In the genomic region with DNA sequence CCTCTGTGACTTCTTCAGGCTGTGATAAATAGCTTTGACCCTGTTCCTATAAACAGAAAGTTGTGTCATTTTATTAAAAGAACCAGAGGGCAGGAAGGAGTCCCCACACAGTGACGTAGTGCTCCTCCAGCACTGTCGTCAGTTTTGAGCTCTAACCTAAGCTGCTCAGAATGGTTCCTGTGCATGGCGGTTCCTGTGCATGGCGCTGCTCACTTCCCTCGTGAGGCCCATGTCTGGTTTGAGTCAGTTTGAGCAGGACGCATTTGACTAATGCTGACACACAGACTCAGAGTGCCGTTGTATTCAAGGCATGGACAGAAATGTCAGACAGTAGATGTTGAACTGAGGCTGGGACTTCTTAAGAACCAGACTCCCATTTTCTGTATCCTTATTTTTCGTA, we compare ENCODE assay signal across 26 mouse cellular contexts. TPM values are rescaled to one million over a fixed set of nuclear protein-coding genes. Genes with fewer than 3 reads are reported as not detected.
DNase-seq lines count a peak whose midpoint lies in the region; ATAC-seq and TF ChIP-seq lines count a peak whose summit lies in the region.
"Had no signal": no experiment of that assay in that cellular context is flagged by ENCODE, and none has a peak within 500 bp of the region (broad histone marks: within the 10 kb centered on the region; RNA-seq: fewer than 3 reads in every experiment).

No protein-coding gene starts in this region.

- H3K4me1 ChIP-seq in embryonic facial prominence, embryonic 11.5 days (ENCODE audit: control insufficient read depth, insufficient read depth, low read length), result no peaks in the 10 kb centered on the region
- no peaks in the 10 kb centered on the region for H3K4me1 ChIP-seq in embryonic facial prominence, embryonic 10.5 days
- peaks cover 49% of the 10 kb centered on the region for H3K4me1 ChIP-seq in liver, embryonic 12.5 days
- peaks cover 22% of the 10 kb centered on the region for H3K4me1 ChIP-seq in liver, postnatal 0 days (ENCODE audit: insufficient read depth)
- peaks cover 45% of the 10 kb centered on the region for H3K4me1 ChIP-seq in liver, embryonic 16.5 days (ENCODE audit: control insufficient read depth, low read depth, low read length)
- H3K4me1 ChIP-seq: embryonic facial prominence, embryonic 15.5 days; hindbrain, embryonic 12.5 days; neural tube, embryonic 13.5 days had no signal

- H3K4me2 ChIP-seq in embryonic facial prominence, embryonic 11.5 days (ENCODE audit: low read depth, low read length), result no peak overlapping the region
- H3K4me2 ChIP-seq in liver, embryonic 12.5 days, result peak overlapping the region; percentile 75
- no peak overlapping the region for H3K4me2 ChIP-seq in liver, postnatal 0 days (ENCODE audit: low read depth, low read length)
- H3K4me2 ChIP-seq in liver, embryonic 16.5 days (ENCODE audit: low read depth, low read length), result peak overlapping the region; percentile 75
- H3K4me2 ChIP-seq: embryonic facial prominence, embryonic 15.5 days; heart, embryonic 11.5 days; hindbrain, embryonic 12.5 days; lung, embryonic 14.5 days; midbrain, embryonic 11.5 days; neural tube, embryonic 13.5 days had no signal

- TF ChIP-seq EP300 in liver, postnatal 0 days (IDR thresholded peaks at IDR 0.05; ENCODE audit: low read depth), result no peak

- TF ChIP-seq CTCF in liver, postnatal 0 days (IDR thresholded peaks at IDR 0.05; ENCODE audit: low read depth), result no peak

- H3K27me3 ChIP-seq in embryonic facial prominence, embryonic 11.5 days (ENCODE audit: control insufficient read depth, insufficient read depth, low read length), result no peaks in the 10 kb centered on the region
- no peaks in the 10 kb centered on the region for H3K27me3 ChIP-seq in embryonic facial prominence, embryonic 10.5 days (replicated peaks; ENCODE audit: low read depth, poor library complexity, severe bottlenecking)
- no peaks in the 10 kb centered on the region for H3K27me3 ChIP-seq in liver, embryonic 12.5 days (replicated peaks)
- H3K27me3 ChIP-seq in liver, postnatal 0 days (ENCODE audit: insufficient read depth, low read length), result no peaks in the 10 kb centered on the region
- H3K27me3 ChIP-seq in liver, embryonic 16.5 days (ENCODE audit: control insufficient read depth, insufficient read depth, low read depth, low read length), result no peaks in the 10 kb centered on the region
- H3K27me3 ChIP-seq: embryonic facial prominence, embryonic 15.5 days; hindbrain, embryonic 12.5 days; neural tube, embryonic 13.5 days had no signal

- peak; percentile 13 for DNase-seq in embryonic facial prominence, embryonic 11.5 days (ENCODE audit: low spot score)
- no peak for DNase-seq in embryonic facial prominence, embryonic 10.5 days (ENCODE audit: low spot score)
- no peak for DNase-seq in liver, postnatal 0 days
- peak; percentile 25 for DNase-seq in ES-CJ7 (ENCODE audit: low read depth, low spot score)
- no peak for DNase-seq in kidney, postnatal 14 days
- DNase-seq in cerebellum, adult 9-11 months, result no peak
- DNase-seq: adrenal gland, adult 2 months; adrenal gland, postnatal 36 days; cerebellum, adult 9-10 months; gastrocnemius, postnatal 14 days; heart, postnatal 36 days; kidney, adult 2 months; kidney, postnatal 4 days; lung, embryonic 14.5 days; lung, postnatal 14 days; thymus, adult 2 months; thymus, postnatal 36 days had no signal

- 74% methylated on average over 8 of the region's 8 CpGs for WGBS in embryonic facial prominence, embryonic 11.5 days
- 86% methylated on average over 8 of the region's 8 CpGs for WGBS in embryonic facial prominence, embryonic 10.5 days
- 83% methylated on average over 8 of the region's 8 CpGs for WGBS in liver, embryonic 12.5 days (ENCODE audit: insufficient replicate concordance)
- 71% methylated on average over 8 of the region's 8 CpGs for WGBS in liver, postnatal 0 days (ENCODE audit: insufficient replicate concordance)
- WGBS in liver, embryonic 16.5 days (ENCODE audit: insufficient replicate concordance), result 72% methylated on average over 8 of the region's 8 CpGs

- no peaks in the 10 kb centered on the region for H3K9me3 ChIP-seq in embryonic facial prominence, embryonic 11.5 days (replicated peaks; ENCODE audit: control insufficient read depth, low read length)
- no peaks in the 10 kb centered on the region for H3K9me3 ChIP-seq in embryonic facial prominence, embryonic 10.5 days
- no peaks in the 10 kb centered on the region for H3K9me3 ChIP-seq in liver, embryonic 12.5 days (replicated peaks)
- H3K9me3 ChIP-seq in liver, postnatal 0 days (ENCODE audit: low read length), result no peaks in the 10 kb centered on the region
- no peaks in the 10 kb centered on the region for H3K9me3 ChIP-seq in liver, embryonic 16.5 days (replicated peaks; ENCODE audit: control insufficient read depth, low read length)
- H3K9me3 ChIP-seq: embryonic facial prominence, embryonic 15.5 days; hindbrain, embryonic 12.5 days; neural tube, embryonic 13.5 days had no signal

- no peak overlapping the region for H3K27ac ChIP-seq in embryonic facial prominence, embryonic 11.5 days (replicated peaks; ENCODE audit: low read depth, low read length)
- no peak overlapping the region for H3K27ac ChIP-seq in embryonic facial prominence, embryonic 10.5 days (replicated peaks)
- peak overlapping the region; percentile 99 for H3K27ac ChIP-seq in liver, embryonic 12.5 days
- H3K27ac ChIP-seq in liver, postnatal 0 days (ENCODE audit: low read depth), result no peak overlapping the region
- peak overlapping the region; percentile 21; the same call in 1 of the 2 replicates for H3K27ac ChIP-seq in liver, embryonic 16.5 days (ENCODE audit: low read length)
- H3K27ac ChIP-seq: embryonic facial prominence, embryonic 15.5 days; hindbrain, embryonic 12.5 days; neural tube, embryonic 13.5 days had no signal

- ATAC-seq in embryonic facial prominence, embryonic 11.5 days (replicated peaks; ENCODE audit: insufficient number of reproducible peaks, low FRiP score, low TSS enrichment, low read depth), result 0 out of 2 replicates have a peak, but pooled peaks have one; percentile 41
- no peak for ATAC-seq in liver, embryonic 12.5 days
- no peak for ATAC-seq in liver, postnatal 0 days
- no peak for ATAC-seq in liver, embryonic 16.5 days (ENCODE audit: low read depth)
- ATAC-seq: forebrain, embryonic 14.5 days; midbrain, embryonic 16.5 days had no signal

- no peak overlapping the region for H3K4me3 ChIP-seq in embryonic facial prominence, embryonic 11.5 days (ENCODE audit: low read depth, low read length)
- no peak overlapping the region for H3K4me3 ChIP-seq in embryonic facial prominence, embryonic 10.5 days
- peak overlapping the region; percentile 66; the same call in 1 of the 2 replicates for H3K4me3 ChIP-seq in liver, embryonic 12.5 days
- no peak overlapping the region for H3K4me3 ChIP-seq in liver, postnatal 0 days (ENCODE audit: low read depth, low read length)
- peak overlapping the region; percentile 70 for H3K4me3 ChIP-seq in liver, embryonic 16.5 days (ENCODE audit: low read depth, low read length)
- H3K4me3 ChIP-seq: embryonic facial prominence, embryonic 15.5 days; hindbrain, embryonic 12.5 days; neural tube, embryonic 13.5 days had no signal

- H3K9ac ChIP-seq in embryonic facial prominence, embryonic 11.5 days (replicated peaks; ENCODE audit: low read length), result no peak overlapping the region
- 0 out of 2 replicates have a peak overlapping the region, but pooled peaks have one; percentile 2 for H3K9ac ChIP-seq in liver, embryonic 12.5 days
- H3K9ac ChIP-seq in liver, postnatal 0 days (replicated peaks), result no peak overlapping the region
- H3K9ac ChIP-seq in liver, embryonic 16.5 days (ENCODE audit: low read depth, low read length), result no peak overlapping the region
- H3K9ac ChIP-seq: embryonic facial prominence, embryonic 15.5 days; hindbrain, embryonic 12.5 days; lung, embryonic 14.5 days; neural tube, embryonic 13.5 days had no signal

- peaks cover 12% of the 10 kb centered on the region for H3K36me3 ChIP-seq in embryonic facial prominence, embryonic 11.5 days (replicated peaks; ENCODE audit: control insufficient read depth, insufficient read depth, low read depth, low read length)
- peaks cover 97% of the 10 kb centered on the region for H3K36me3 ChIP-seq in embryonic facial prominence, embryonic 10.5 days (replicated peaks)
- H3K36me3 ChIP-seq in liver, embryonic 12.5 days, result peaks cover 97% of the 10 kb centered on the region
- H3K36me3 ChIP-seq in liver, postnatal 0 days (replicated peaks; ENCODE audit: insufficient read depth, low read length), result peaks cover 89% of the 10 kb centered on the region
- H3K36me3 ChIP-seq in liver, embryonic 16.5 days (ENCODE audit: control insufficient read depth, insufficient read depth), result peaks cover 67% of the 10 kb centered on the region

RNA-seq across cellular contexts. Expression of a gene that starts 40.9 kb away (rescaled TPM):
- 40.6 and 43.2 TPM in 2 replicates for polyA plus RNA-seq in embryonic facial prominence, embryonic 11.5 days (2014; fragmentation: Nextera tagmentation; extraction: Ambion mirVana)
- polyA plus RNA-seq in embryonic facial prominence, embryonic 10.5 days (2016; fragmentation: Nextera tagmentation; extraction: Ambion mirVana), result 39.0 and 39.2 TPM in 2 replicates
- 59.8 and 64.6 TPM in 2 replicates for polyA plus RNA-seq in liver, embryonic 12.5 days (2016; fragmentation: Nextera tagmentation; extraction: Ambion mirVana)
- 22.6 and 22.8 TPM in 2 replicates for polyA plus RNA-seq in liver, postnatal 0 days (2015; fragmentation: Nextera tagmentation; extraction: Ambion mirVana)
- 41.9 and 42.0 TPM in 2 replicates for polyA plus RNA-seq in liver, embryonic 16.5 days (2015; fragmentation: Nextera tagmentation; extraction: Ambion mirVana)

Comparison
In these comparisons a context has a peak if more than half of its experiments do, and no peak if none do; other contexts are left out.
1. DNase-seq: peak in embryonic facial prominence, embryonic 11.5 days (single experiment) and ES-CJ7 (single experiment); none in embryonic facial prominence, embryonic 10.5 days (single experiment), liver, postnatal 0 days (single experiment), kidney, postnatal 14 days (single experiment) and cerebellum, adult 9-11 months (single experiment).
2. H3K27ac ChIP-seq: peak in liver, embryonic 12.5 days (single experiment) and liver, embryonic 16.5 days (single experiment); none in embryonic facial prominence, embryonic 11.5 days (single experiment), embryonic facial prominence, embryonic 10.5 days (single experiment) and liver, postnatal 0 days (single experiment).
3. H3K4me2 ChIP-seq: peak in liver, embryonic 12.5 days (single experiment) and liver, embryonic 16.5 days (single experiment); none in embryonic facial prominence, embryonic 11.5 days (single experiment) and liver, postnatal 0 days (single experiment).
4. H3K4me3 ChIP-seq: peak in liver, embryonic 12.5 days (single experiment) and liver, embryonic 16.5 days (single experiment); none in embryonic facial prominence, embryonic 11.5 days (single experiment), embryonic facial prominence, embryonic 10.5 days (single experiment) and liver, postnatal 0 days (single experiment).